Mouse (Mus musculus): Measurements from ENCODE around the gene Gria2. TPM values are rescaled to one million over a fixed set of nuclear protein-coding genes. Genes with fewer than 3 reads are reported as not detected.
A peak's percentile ranks its signal among the peaks of the same experiment; 100 is the strongest.

Gria2 gene
- total RNA-seq, 2 experiments from 2014 or later: 383 to 396 TPM

DNA sequence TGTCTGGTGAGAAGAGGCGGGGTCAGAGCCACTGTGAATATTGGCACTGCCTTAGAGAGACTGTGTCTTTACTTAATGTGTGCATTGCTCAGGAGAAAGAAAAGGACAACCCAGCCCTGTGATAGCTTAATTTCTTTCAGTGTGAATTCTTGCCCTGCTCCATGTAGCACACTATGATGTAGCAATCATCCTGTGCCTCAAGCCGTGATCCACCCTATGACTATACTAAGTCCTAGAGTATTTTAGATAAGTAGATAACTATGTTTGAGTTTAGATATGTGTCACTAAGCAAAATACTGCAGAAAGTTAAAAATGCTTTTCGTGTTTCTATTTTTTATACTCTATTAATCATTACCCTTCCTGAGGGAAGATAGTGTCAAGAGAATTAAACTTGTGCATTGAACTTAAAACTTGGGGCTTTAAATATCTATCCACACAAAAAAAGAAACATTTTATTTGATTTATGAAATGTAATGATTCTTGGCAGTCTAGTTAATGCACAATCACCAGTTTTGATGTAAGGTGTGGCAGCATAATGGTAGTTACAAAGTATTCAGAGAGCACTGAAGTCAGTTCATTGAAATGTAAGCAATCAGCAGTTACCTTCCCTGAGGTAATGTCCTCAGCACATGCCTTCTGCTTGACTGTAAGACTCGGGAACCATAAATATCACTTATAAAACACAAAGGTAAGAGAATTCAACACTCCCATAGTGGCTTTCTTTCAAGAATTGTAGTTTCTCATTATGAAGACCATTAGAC, 22.1 kb downstream of the Gria2 start:
- DNase-seq: no peak
- intact Hi-C loops (cut with DNase I): no loop called here

DNA sequence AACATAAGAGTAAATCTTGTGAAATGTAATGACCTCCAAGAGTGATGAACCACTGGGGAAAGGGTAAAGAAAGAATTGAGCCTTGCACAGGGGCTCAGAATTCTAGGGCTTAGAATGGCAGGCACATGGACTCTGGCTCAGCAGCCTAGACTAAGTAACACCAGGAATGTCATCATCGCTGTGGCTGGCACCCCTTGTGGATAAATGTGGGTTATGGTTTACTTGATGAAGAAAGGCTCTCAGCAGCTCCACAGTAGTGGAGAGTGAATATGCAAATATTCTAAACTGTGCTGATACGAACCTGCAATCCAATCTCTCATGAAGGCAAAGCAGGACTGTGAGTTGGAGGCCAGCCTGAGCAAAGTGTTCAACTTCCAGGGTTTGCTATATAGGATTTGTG, 26.0 kb downstream of the Gria2 start:
- intact Hi-C loops (cut with DNase I): no loop called here

DNA sequence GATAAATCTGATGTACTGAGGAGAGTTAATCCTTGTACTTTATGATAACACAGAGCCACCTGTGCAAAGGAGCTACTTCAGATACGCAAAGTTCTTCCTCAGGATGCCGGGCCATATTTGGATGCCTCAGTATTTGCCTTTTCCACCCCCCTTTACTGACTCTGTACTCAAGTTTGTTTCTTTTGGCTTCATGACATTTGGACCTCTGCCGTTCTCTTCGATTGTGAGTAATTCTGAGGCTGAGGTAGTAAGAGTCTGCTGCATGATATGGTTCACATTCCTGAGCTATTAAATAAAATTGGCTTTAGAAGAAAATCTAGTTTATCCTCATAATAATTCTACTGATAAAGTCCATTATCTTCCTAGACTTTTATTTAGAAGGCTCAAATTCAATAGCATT, 26.7 kb downstream of the Gria2 start:
- DNase-seq: no peak
- intact Hi-C loops (cut with DNase I): no loop called here

More for the DNA sequence above, 26.0 kb downstream of the Gria2 start:
- no peak for DNase-seq

- no peak for DNase-seq
- intact Hi-C loops (cut with DNase I): no loop called here
Measured at GRCm38 (mm10) chr3:80774005-80774764, 28.4 kb downstream of the Gria2 start.

GRCm38 (mm10) chr3:80773232-80773631, 29.4 kb downstream of the Gria2 start:
- intact Hi-C loops (cut with DNase I): no loop called here
- DNase-seq: no peak

GRCm38 (mm10) chr3:80769506-80770235, 33.0 kb downstream of the Gria2 start:
- peak; percentile 43 for DNase-seq
- intact Hi-C loops (cut with DNase I): no loop called here

DNA sequence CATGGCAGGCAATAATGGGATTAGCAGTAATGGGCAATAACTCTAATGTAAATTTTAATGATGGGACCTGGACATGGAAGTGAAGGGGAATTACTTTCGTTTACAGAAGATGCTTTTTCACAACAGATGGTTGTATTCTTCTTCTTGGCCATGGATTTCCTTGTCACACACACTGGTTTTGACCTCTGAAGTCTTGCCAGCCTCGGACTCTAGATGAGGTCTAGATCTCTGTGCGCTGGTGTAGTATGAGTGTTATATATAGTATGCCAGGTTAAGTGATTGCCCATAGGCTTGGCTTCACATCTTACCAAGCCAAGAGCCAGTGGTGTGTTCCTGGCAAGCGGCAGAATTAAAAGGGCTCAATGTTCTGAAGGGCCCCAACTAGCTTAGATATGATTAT, 43.7 kb downstream of the Gria2 start:
- no peak for DNase-seq
- intact Hi-C loops (cut with DNase I): no loop called here

GRCm38 (mm10) chr3:80758363-80758762, 44.3 kb downstream of the Gria2 start:
- intact Hi-C loops (cut with DNase I): no loop called here
- DNase-seq: no peak

DNA sequence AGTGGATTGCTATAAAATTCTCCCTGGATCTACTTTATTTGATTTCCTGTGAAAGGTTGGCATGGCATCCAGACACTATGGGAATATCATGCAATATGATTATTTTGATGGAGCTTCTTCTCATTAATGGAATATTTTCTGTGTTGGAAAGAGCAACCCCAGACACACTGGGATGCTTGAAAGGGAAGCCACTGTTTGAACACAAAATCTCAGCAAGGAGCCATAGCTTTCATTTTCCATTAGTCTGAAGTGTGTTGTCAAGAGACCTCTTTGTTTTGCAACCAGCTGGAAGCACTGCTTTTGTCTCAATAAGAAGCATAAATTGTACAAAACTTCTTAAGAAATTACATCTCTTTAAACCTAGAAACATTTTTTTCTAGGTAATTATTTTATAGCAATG, 51.8 kb downstream of the Gria2 start:
- DNase-seq: no peak
- intact Hi-C loops (cut with DNase I): no loop called here

GRCm38 (mm10) chr3:80725205-80725604, 77.4 kb downstream of the Gria2 start:
- no peak for DNase-seq
- intact Hi-C loops (cut with DNase I): no loop called here

DNA sequence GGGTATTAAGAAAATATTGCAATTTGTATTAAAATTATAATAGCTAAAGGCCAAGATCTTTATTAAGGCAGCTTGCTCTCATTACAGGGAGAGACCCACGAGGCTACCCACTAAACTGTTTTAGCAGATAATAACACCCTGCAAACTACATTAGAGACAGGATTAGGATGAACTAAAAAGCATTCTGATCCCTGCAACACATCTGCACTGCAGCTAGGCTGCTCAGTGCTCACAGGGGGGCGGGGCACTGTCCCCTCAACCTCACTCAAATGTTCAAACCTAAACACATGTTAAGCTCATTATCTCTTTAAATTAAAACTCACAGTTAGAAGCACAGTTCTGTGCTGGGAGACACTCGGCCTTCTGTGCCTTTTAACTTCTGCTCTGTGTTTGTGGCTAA, 89.5 kb downstream of the Gria2 start:
- intact Hi-C loops (cut with DNase I): no loop called here
- no peak for DNase-seq

DNA sequence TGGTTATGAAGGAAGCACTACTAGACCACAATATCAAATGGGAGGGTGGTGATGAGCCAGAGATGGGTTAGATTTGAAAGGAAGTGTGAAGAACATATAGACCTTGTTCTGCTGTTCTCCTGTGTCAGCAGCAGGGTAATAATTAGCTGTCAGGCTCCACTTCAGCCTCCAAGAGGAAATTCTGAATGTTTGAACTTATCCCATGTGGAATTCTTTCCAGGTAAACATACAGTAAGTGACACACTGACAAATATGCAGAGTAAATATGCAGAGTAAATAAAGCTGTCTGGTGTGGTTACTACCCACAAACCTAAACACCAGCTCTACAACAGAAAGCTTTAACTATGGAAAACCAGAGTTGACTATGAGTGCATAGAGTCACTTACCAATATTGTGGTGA, 93.6 kb downstream of the Gria2 start:
- DNase-seq: no peak
- intact Hi-C loops (cut with DNase I): no loop called here

- intact Hi-C loops (cut with DNase I): no loop called here
- no peak for DNase-seq
Measured at GRCm38 (mm10) chr3:80702173-80702572, 100.5 kb downstream of the Gria2 start.

DNA sequence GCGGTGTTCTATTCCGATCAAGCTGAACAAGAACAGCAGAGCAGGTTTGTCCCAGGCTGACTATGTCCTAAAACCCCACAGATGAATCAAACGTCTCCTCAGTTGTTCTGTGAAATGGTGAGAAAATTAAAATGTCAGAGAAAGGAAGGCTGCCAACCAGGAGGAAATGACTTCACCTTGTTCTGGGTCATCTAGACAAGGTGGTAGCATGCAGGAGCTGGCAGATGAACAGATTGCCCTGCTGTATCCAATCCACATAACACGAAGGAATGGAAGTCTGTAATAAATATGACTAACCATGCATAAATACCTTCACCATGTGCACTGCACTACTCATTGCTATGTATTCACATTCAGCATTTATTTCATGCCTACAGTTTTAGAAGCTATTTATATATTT, 105.1 kb downstream of the Gria2 start:
- intact Hi-C loops (cut with DNase I): loop anchor here (10.0 kb wide), 1 partner anchor 613 kb away; no protein-coding TSS in a partner anchor
- DNase-seq: no peak

DNA sequence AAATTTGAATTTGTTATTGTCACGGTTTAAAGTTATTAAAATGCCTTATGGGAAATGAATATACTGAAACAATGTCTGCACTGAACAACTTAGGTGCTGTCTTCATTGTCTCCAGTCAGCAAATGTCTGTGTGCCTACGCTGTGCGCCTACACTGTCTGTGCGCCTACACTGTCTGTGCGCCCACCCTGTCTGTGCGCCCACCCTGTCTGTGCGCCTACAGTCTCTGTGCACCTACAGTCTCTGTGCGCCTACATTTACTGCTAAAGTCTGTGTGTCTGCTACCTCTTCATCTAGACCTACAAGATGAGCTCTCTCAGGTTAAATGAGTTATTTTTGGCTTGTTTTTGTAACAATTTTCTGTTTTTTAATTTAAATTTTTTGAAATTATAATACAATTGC, 107.7 kb downstream of the Gria2 start:
- no peak for DNase-seq
- intact Hi-C loops (cut with DNase I): loop anchor here (10.0 kb wide), 1 partner anchor 610 kb away; no protein-coding TSS in a partner anchor

DNA sequence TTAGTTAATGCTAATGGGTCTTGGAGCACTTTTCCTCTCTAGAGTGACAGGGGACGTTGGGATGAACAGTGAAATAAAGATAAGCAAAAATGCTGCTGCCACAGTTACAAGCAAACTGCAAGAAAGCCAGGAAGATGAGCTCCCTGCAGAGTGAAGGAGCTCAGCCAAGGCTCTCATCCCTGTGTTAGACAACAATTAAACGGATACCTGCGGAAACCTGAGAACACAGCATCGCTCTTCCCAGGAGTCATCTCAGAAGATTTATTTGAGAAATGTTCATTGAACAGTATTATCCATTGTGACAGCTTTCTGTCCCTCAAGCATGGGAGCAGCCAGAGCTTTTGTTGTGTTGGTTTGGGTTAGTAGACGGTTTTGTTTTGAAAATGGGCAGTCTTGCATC, 137.5 kb downstream of the Gria2 start:
- peak; percentile 43 for DNase-seq
- intact Hi-C loops (cut with DNase I): no loop called here

GRCm38 (mm10) chr3:80663293-80663692, 139.3 kb downstream of the Gria2 start:
- intact Hi-C loops (cut with DNase I): no loop called here
- no peak for DNase-seq

DNA sequence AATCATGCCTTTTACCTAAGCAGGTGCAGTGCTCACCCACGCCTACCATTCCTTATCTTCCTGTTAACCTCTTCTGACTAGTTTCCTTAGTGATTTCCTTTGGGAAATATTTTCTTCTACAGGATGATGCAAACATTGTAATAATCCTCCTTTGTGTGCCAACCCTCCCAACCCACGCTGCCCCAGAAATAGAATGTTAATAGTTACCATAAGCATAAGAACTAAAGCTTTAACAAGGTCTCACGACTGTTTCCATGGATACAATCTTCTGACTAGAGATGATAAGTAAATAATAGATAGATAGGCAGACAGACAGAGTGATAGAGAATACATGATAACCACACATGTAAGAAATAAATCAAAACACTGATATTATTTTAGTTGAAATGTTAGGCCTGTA, 140.8 kb downstream of the Gria2 start:
- intact Hi-C loops (cut with DNase I): no loop called here
- DNase-seq: no peak

- intact Hi-C loops (cut with DNase I): no loop called here
- DNase-seq: no peak
Measured at GRCm38 (mm10) chr3:80652213-80652612, 150.4 kb downstream of the Gria2 start.

Data from left cerebral cortex, postnatal 4 days (tissue).